Mouse (Mus musculus) embryonic facial prominence, embryonic 14.5 days (tissue): ENCODE measurements around the gene Nog. TPM values are rescaled to one million over a fixed set of nuclear protein-coding genes. Genes with fewer than 3 reads are reported as not detected.

Source experiments
- ATAC-seq: fragments of 200-750 bp; cut with Nextera tagmentation; 2 replicates; pipeline ENCODE4 v1.8.0; 2017; ENCODE audit warnings: low read depth, moderate number of reproducible peaks, moderate TSS enrichment
- DNase-seq: peaks from one replicate; pipeline ENCODE4 v3.0.0-alpha.2; 2015; ENCODE audit warnings: low spot score
- H3K27ac ChIP-seq: fragments of 300-500 bp; sonication (generic); replicated peaks from 2 replicates; pipeline ENCODE4 v1.5.1; 2014; ENCODE audit warnings: low read depth, mild to moderate bottlenecking, low read length, moderate library complexity
- H3K27me3 ChIP-seq: fragments of 300-500 bp; sonication (generic); replicated peaks from 2 replicates; pipeline ENCODE4 v1.6.1; 2014; ENCODE audit warnings: low read length; ENCODE audit not compliant: control insufficient read depth, insufficient read depth
- H3K36me3 ChIP-seq: fragments of 300-500 bp; sonication (generic); 2 replicates; pipeline ENCODE4 v1.6.1; 2014; ENCODE audit warnings: low read length, mixed read lengths; ENCODE audit not compliant: control insufficient read depth, insufficient read depth
- H3K4me1 ChIP-seq: fragments of 300-500 bp; sonication (generic); 2 replicates; pipeline ENCODE4 v1.6.1; 2014; ENCODE audit warnings: antibody characterized with exemption, low read length; ENCODE audit not compliant: control insufficient read depth, insufficient read depth
- H3K4me2 ChIP-seq: fragments of 300-500 bp; sonication (generic); 2 replicates; pipeline ENCODE4 v1.6.1; 2014; ENCODE audit warnings: low read depth, mild to moderate bottlenecking, low read length, moderate library complexity, mixed read lengths
- H3K4me3 ChIP-seq: fragments of 300-500 bp; sonication (generic); 2 replicates; pipeline ENCODE4 v1.5.1; 2014; ENCODE audit warnings: low read depth, mild to moderate bottlenecking, low read length
- H3K9ac ChIP-seq: fragments of 300-500 bp; sonication (generic); 2 replicates; pipeline ENCODE4 v1.6.1; 2014; ENCODE audit warnings: low read depth, mild to moderate bottlenecking, low read length, moderate library complexity, mixed read lengths
- H3K9me3 ChIP-seq: fragments of 300-500 bp; sonication (generic); 2 replicates; pipeline ENCODE4 v1.6.1; 2016; ENCODE audit warnings: low read length; ENCODE audit not compliant: control insufficient read depth
- WGBS: fragments of 180-500 bp; shearing (Covaris S2); extraction: QIAGEN DNeasy Blood & Tissue Kit; methylation state at CpG from one replicate; pipeline ENCODE4 v1.1.7; 2014; 5-methylcytosine and 5-hydroxymethylcytosine counted together
- polyA plus RNA-seq: library from polyadenylated mRNA; unstranded; fragments of >200 nt; fragmentation: Nextera tagmentation; extraction: Ambion mirVana; gene quantifications from 2 replicates; pipeline ENCODE4 v1.2.1, GENCODE M21; 2014

Gene Nog
- polyA plus RNA-seq, 1 experiment from 2014 or later: 4.2 TPM

DNA sequence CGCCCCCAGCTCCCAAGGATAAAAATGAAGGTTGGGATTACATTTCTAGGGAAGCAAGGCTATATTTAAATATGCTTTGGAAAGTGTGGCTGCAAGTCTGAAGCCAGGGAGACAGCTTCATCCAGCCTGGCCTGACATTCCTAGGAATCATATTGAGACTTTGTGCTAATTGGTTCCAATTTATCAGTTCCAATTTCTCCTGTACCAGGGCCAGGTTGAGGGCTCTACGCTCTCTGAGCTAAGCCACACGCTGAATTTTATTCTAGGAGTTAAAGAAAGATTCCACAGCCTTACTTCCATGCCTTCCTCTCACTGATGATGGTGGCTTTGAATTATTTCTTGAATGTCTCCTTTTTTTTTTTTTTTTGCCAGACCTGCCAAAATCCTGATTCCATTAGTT lies 15.6 kb upstream of the Nog start:
- H3K4me3 ChIP-seq: no peak overlapping the region
- 52% methylated on average over 3 of the region's 3 CpGs for WGBS
- DNase-seq: no peak
- peaks cover 6% of the 10 kb centered on the region; the same call in 1 of the 2 replicates for H3K4me1 ChIP-seq
- H3K27ac ChIP-seq: no peak overlapping the region
- H3K36me3 ChIP-seq: no peaks in the 10 kb centered on the region
- H3K9me3 ChIP-seq: no peaks in the 10 kb centered on the region
- H3K4me2 ChIP-seq: no peak overlapping the region
- H3K9ac ChIP-seq: no peak overlapping the region
- ATAC-seq: no peak
- H3K27me3 ChIP-seq: no peaks in the 10 kb centered on the region

- DNase-seq (no peak), ATAC-seq (no peak)
- Histone ChIP-seq H3K9ac (no peak overlapping the region), H3K27ac (no peak overlapping the region), H3K27me3 (no peaks in the 10 kb centered on the region), H3K9me3 (no peaks in the 10 kb centered on the region), H3K4me2 (no peak overlapping the region), H3K36me3 (no peaks in the 10 kb centered on the region), H3K4me1 (peaks cover 9% of the 10 kb centered on the region; the same call in 1 of the 2 replicates), H3K4me3 (no peak overlapping the region)
- WGBS: 41% methylated on average over 5 of the region's 5 CpGs
Measured at GRCm38 (mm10) chr11:89314374-89314773, 12.2 kb upstream of the Nog start.

DNA sequence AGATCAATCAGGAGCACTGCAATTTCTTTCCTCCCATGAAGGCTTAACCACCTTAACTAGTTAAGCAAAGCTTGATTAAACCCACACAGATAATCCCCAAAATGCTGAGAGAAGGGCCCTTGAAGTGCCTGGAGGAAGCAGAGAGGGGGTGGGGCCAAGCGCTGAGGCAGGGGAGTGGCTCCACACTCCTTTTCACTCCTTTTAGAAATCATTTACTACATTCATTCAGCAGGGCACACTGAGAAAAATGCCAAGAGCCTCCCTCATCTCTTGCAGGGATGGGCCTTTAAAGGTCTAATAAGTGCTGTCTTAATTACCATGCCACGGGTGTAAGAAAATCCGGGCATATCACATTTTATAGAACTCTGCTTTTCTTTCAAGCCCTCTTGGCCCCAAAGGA lies 10.2 kb upstream of the Nog start:
- Histone ChIP-seq H3K27me3 (no peaks in the 10 kb centered on the region), H3K9ac (no peak overlapping the region), H3K27ac (no peak overlapping the region), H3K9me3 (no peaks in the 10 kb centered on the region), H3K4me3 (no peak overlapping the region), H3K4me2 (no peak overlapping the region), H3K4me1 (0 out of 2 replicates have a peak, but pooled peaks cover 6% of the 10 kb centered on the region), H3K36me3 (no peaks in the 10 kb centered on the region)
- 21% methylated on average over 3 of the region's 3 CpGs for WGBS
- ATAC-seq (no peak), DNase-seq (no peak)

DNA sequence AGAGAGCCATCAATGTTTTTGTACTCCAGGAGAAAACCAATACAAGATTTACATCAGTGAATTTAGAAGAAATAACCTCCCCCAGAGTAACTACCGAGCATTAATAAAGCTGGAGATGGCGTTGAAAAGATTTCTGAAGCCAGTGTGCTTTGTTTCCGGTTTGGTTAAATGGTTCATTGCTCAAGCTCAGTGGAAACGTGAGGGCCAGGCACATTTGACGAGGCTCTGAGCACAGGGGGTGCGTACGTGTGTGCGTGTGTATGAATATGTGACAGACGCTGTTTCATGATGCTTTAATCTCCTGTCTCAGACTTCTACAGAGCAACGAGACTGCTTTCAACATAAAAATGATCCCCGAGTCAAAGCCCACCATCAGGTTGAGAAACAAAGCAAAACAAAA lies 8.1 kb upstream of the Nog start:
- DNase-seq (no peak), ATAC-seq (no peak)
- no peak overlapping the region for H3K9ac ChIP-seq
- peaks cover 7% of the 10 kb centered on the region for H3K9me3 ChIP-seq
- no peak overlapping the region for H3K27ac ChIP-seq
- 57% methylated on average over 11 of the region's 11 CpGs for WGBS
- no peak overlapping the region for H3K4me2 ChIP-seq
- H3K4me3 ChIP-seq: no peak overlapping the region
- 0 out of 2 replicates have a peak, but pooled peaks cover 6% of the 10 kb centered on the region for H3K4me1 ChIP-seq
- H3K27me3 ChIP-seq: no peaks in the 10 kb centered on the region; the same call in 1 of the 2 replicates
- no peaks in the 10 kb centered on the region for H3K36me3 ChIP-seq

DNA sequence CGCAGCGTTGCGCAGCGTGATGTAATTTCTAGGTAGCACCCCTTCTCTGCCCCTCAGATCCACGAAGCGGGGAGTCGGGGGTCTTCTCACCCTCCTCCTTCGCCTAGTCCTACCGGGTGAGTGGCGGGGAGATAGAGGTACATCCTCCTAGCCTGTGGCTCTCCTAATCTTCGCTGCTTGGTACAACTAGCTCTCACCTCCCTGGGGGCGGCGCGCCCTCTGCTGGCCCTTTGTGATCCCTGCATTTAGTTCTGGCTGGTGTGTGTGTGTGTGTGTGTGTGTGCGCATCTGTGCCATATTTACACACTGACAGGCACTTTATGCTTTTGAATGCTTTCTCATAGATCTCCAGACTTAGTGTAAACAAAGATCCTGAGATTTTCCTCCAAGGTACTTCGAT lies 1.3 kb upstream of the Nog start:
- peak overlapping the region; percentile 67 for H3K9ac ChIP-seq

DNA sequence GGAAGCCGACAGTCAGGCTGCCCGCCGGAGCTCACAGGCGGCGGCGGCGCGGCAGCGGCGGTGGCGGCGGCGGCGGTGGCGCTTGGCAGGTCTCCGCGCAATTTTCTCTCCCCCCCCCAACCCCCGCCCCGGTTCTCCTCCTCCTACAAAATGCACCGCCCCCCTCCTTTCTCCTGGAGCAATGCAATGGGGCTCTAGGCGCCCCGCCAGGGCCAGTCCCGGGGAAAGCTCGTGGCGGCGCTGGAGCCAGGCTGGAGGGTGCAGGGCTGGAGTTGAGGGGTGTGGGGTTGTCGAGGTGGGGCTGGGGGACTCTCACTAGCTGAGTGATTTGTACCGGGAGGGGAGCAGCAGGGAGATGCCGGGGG lies 666 bp upstream of the Nog start:
- peaks cover 18% of the 10 kb centered on the region for H3K27me3 ChIP-seq
- ATAC-seq (peak; percentile 67), DNase-seq (peak; percentile 91)
- H3K36me3 ChIP-seq: no peaks in the 10 kb centered on the region
- peak overlapping the region; percentile 90 for H3K4me2 ChIP-seq
- WGBS: 0% methylated on average over 5 of the region's 29 CpGs
- H3K4me3 ChIP-seq: peak overlapping the region; percentile 74
- H3K9me3 ChIP-seq: peaks cover 7% of the 10 kb centered on the region
- peaks cover 12% of the 10 kb centered on the region for H3K4me1 ChIP-seq
- H3K9ac ChIP-seq: peak overlapping the region; percentile 67
- H3K27ac ChIP-seq: peak overlapping the region; percentile 83

More for the DNA sequence above, 1.3 kb upstream of the Nog start:
- H3K27me3 ChIP-seq: peaks cover 18% of the 10 kb centered on the region
- no peaks in the 10 kb centered on the region for H3K36me3 ChIP-seq
- H3K9me3 ChIP-seq: peaks cover 7% of the 10 kb centered on the region
- peak overlapping the region; percentile 90 for H3K4me2 ChIP-seq
- 2% methylated on average over 16 of the region's 16 CpGs for WGBS
- H3K27ac ChIP-seq: no peak overlapping the region
- H3K4me1 ChIP-seq: peaks cover 8% of the 10 kb centered on the region
- ATAC-seq: peak; percentile 79
- peak; percentile 92 for DNase-seq
- H3K4me3 ChIP-seq: peak overlapping the region; percentile 74

GRCm38 (mm10) chr11:89301331-89302055 lies 639 bp downstream of the Nog start:
- H3K9me3 ChIP-seq: peaks cover 5% of the 10 kb centered on the region
- peak overlapping the region; percentile 83 for H3K27ac ChIP-seq
- no peaks in the 10 kb centered on the region for H3K36me3 ChIP-seq
- peak overlapping the region; percentile 74 for H3K4me3 ChIP-seq
- ATAC-seq: 0 out of 2 replicates have a peak, but pooled peaks have one; percentile 1
- WGBS: 0% methylated on average over 21 of the region's 53 CpGs
- no peak for DNase-seq
- H3K4me2 ChIP-seq: peak overlapping the region; percentile 90
- H3K27me3 ChIP-seq: peaks cover 21% of the 10 kb centered on the region
- peaks cover 15% of the 10 kb centered on the region for H3K4me1 ChIP-seq
- peak overlapping the region; percentile 67 for H3K9ac ChIP-seq

- Histone ChIP-seq H3K4me2 (peak overlapping the region; percentile 90), H3K9me3 (no peaks in the 10 kb centered on the region), H3K27me3 (peaks cover 21% of the 10 kb centered on the region), H3K4me1 (peaks cover 15% of the 10 kb centered on the region), H3K27ac (peak overlapping the region; percentile 55), H3K4me3 (peak overlapping the region; percentile 74), H3K9ac (peak overlapping the region; percentile 59), H3K36me3 (no peaks in the 10 kb centered on the region)
- ATAC-seq: no peak
- WGBS: 2% methylated on average over 21 of the region's 26 CpGs
- DNase-seq: peak; percentile 53
Measured at GRCm38 (mm10) chr11:89299784-89300775, 2.1 kb downstream of the Nog start.
